Mouse (Mus musculus): Measurements from ENCODE around the gene Gm3636. TPM values are rescaled to one million over a fixed set of nuclear protein-coding genes. Genes with fewer than 3 reads are reported as not detected.
"Not testable (repeated sequence)": the region's sequence is repeated elsewhere in the genome, so short reads cannot be mapped to it uniquely, and the experiment has no call there.

Gene Gm3636
- polyA plus RNA-seq (2015; fragmentation: Nextera tagmentation; extraction: Ambion mirVana) = 1.4 TPM in 2 replicates

DNA sequence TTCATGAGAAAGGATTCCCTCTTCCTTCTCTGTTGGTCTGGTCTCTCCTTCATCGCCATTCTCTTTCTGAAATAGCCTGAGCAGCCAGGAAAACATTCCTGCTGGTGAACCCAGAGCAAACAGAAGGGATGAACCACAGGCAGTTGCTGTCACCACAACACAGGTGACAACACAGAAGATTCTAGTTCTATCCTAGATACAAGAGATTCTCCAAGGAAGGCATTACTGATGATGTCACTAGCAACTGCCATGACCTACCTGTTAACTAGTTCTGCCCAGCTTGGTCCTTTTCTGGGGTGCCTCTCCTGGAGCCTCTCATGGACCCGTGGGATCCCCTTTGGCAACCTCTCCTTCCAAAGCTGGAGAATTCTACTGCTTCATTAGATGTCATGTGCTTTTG, at the start of gene Gm3636:
Gene Gm3636 (minus strand): TSS at position 101 of the 400 bp plus-strand sequence.
- DNase-seq (ENCODE audit: low spot score) = not testable (repeated sequence)

DNA sequence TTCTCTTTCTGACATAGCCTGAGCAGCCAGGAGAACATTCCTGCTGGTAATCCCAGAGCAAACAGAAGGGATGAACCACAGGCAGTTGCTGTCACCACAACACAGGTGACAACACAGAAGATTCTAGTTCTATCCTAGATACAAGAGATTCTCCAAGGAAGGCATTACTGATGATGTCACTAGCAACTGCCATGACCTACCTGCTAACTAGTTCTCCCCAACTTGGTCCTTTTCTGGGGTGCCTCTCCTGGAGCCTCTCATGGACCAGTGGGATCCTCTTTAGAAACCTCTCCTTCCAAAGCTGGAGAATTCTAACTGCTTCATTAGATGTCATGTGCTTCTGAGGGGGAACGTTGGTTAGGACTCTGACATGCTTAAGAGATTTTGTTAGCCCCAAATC, 32.2 kb upstream of the Gm3636 start, which contains the start of gene Gm8362:
Gene Gm8362 (minus strand): TSS at position 101 of the 400 bp plus-strand sequence.
- DNase-seq (ENCODE audit: low spot score) = not testable (repeated sequence)

DNA sequence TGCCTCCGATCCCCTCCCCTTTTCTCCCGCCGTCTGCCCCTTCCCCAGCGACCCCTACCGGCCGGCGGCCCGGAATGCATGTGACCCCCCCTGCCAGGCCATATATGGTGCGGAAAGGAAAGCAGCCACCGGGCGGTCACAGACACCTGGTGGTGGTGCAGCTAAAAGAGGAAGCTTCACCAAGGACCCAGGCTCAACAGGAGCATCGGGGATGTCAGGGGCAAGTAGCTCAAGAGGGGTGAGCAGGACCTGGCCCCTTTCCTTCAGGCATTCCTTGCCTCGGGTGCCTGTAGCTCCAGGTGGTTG, 15.1 kb upstream of the Gm3636 start:
- DNase-seq (ENCODE audit: low spot score) = not testable (repeated sequence)

DNA sequence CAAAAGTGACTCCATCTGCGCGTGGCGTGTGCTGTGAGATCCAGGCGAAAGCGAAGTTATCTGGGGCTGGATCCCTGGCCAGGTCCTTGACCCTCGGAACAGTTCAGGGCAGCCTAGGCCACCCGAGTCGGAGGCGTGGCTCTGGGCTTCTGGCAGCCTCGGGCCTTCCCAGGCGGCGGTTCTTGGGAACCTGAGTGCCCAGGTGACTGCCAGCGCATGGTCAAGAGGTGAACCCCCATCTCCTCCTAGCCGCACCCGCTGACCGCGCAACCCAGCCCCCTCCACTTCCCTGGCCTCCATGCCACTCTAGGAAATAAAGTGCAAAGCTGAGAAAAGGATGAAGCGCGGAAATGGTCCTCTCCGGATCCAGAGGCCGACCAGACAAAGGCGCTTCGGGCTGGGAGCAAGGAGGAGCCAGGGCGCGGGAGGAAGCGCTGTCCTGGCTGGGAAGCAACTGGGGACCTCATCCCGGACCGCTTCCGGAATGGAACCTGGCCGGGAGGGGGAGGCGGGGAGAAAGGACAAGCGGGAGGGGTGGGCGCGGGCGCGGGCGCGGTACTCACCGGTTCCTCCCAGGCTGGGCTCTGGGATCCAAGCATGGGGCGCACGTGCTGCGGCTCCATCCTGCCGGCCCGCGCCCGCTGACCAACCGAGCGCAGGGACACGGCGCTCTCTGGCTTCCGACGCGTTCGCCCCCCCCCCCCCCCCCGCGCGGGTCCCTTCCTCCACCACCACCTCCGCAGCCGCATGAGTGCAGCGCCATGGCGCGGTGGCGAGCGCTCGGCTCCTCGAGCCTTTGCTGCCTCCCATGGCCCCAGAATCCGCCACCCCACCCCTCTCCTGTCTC, 14.5 kb upstream of the Gm3636 start:
- DNase-seq (ENCODE audit: low spot score) = peak; percentile 2

DNA sequence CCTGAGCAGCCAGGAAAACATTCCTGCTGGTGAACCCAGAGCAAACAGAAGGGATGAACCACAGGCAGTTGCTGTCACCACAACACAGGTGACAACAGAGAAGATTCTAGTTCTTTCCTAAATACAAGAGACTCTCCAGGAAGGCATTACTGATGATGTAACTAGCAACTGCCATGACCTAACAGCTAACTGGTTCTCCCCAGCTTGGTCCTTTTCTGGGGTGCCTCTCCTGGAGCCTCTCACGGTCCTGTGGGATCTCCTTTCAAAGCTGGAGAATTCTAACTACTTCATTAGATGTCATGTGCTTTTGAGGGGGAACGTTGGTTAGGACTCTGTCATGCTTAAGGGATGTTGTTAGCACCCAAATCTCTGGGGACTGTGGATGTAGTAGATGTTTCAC, 22.0 kb downstream of the Gm3636 start, which contains the start of gene Gm8050:
Gene Gm8050 (minus strand): TSS at position 101 of the 400 bp plus-strand sequence.
- not testable (repeated sequence) for DNase-seq (ENCODE audit: low spot score)

Other genes starting within 250 kb of the Gm3636 start
- not detected in 2 replicates for gene Gm8356, start 205.0 kb downstream of the Gm3636 start, polyA plus RNA-seq (2015; fragmentation: Nextera tagmentation; extraction: Ambion mirVana)
- gene Gm3629, start 151.7 kb downstream of the Gm3636 start, polyA plus RNA-seq (2015; fragmentation: Nextera tagmentation; extraction: Ambion mirVana) = not detected in 2 replicates
- not detected in 2 replicates for gene Gm3460, start 119.9 kb downstream of the Gm3636 start, polyA plus RNA-seq (2015; fragmentation: Nextera tagmentation; extraction: Ambion mirVana)
- gene Gm10251, start 58.2 kb downstream of the Gm3636 start, polyA plus RNA-seq (2015; fragmentation: Nextera tagmentation; extraction: Ambion mirVana) = not detected in 2 replicates
- not detected in 2 replicates for gene Gm8050, start 22.1 kb downstream of the Gm3636 start, polyA plus RNA-seq (2015; fragmentation: Nextera tagmentation; extraction: Ambion mirVana)
- gene Gm8362, start 32.1 kb upstream of the Gm3636 start, polyA plus RNA-seq (2015; fragmentation: Nextera tagmentation; extraction: Ambion mirVana) = not detected in 2 replicates
- gene Gm3642, start 98.0 kb upstream of the Gm3636 start, polyA plus RNA-seq (2015; fragmentation: Nextera tagmentation; extraction: Ambion mirVana) = not detected in 2 replicates
- 0.09 and 0.20 TPM in 2 replicates for gene Gm3667, start 147.6 kb upstream of the Gm3636 start, polyA plus RNA-seq (2015; fragmentation: Nextera tagmentation; extraction: Ambion mirVana)
- gene Gm6356, start 231.5 kb upstream of the Gm3636 start, polyA plus RNA-seq (2015; fragmentation: Nextera tagmentation; extraction: Ambion mirVana) = 0.13 TPM in 1 of 2 replicates, not detected in the other